Comparison of ENCODE assay signal across 15 mouse cellular contexts in genomic region chr6:134643296-134643695, GRCm38 (mm10). TPM values are rescaled to one million over a fixed set of nuclear protein-coding genes. Genes with fewer than 3 reads are reported as not detected.
A peak's percentile ranks its signal among the peaks of the same experiment; 100 is the strongest.
DNase-seq lines count a peak whose midpoint lies in the region; ATAC-seq and TF ChIP-seq lines count a peak whose summit lies in the region.
"Had no signal": no experiment of that assay in that cellular context is flagged by ENCODE, and none has a peak within 500 bp of the region (broad histone marks: within the 10 kb centered on the region; RNA-seq: fewer than 3 reads in every experiment).

No protein-coding gene starts in this region.

- peak; percentile 28; the same call in 1 of the 2 replicates for TF ChIP-seq CTCF in kidney, postnatal 0 days (IDR thresholded peaks at IDR 0.05; ENCODE audit: low read depth)
- 0 out of 2 replicates have a peak, but pooled peaks have one; percentile 11 for TF ChIP-seq CTCF in midbrain, postnatal 0 days (IDR thresholded peaks at IDR 0.05)
- TF ChIP-seq CTCF in E14TG2a.4 (conservative IDR thresholded peaks at IDR 0.05; ENCODE audit: low read length), result peak; percentile 23

- H3K4me3 ChIP-seq in kidney, postnatal 0 days (replicated peaks; ENCODE audit: low read depth, low read length), result no peak overlapping the region
- H3K4me3 ChIP-seq in kidney, embryonic 16.5 days (ENCODE audit: low read length), result no peak overlapping the region
- no peak overlapping the region for H3K4me3 ChIP-seq in midbrain, postnatal 0 days (ENCODE audit: low read depth, low read length)
- H3K4me3 ChIP-seq in midbrain, embryonic 14.5 days (replicated peaks; ENCODE audit: low read depth, low read length), result no peak overlapping the region
- no peak overlapping the region for H3K4me3 ChIP-seq in E14TG2a.4 (replicated peaks; ENCODE audit: low read length)
- H3K4me3 ChIP-seq: heart, embryonic 13.5 days; limb, embryonic 15.5 days; midbrain, embryonic 15.5 days had no signal

- H3K9me3 ChIP-seq in kidney, postnatal 0 days (replicated peaks; ENCODE audit: low read length), result no peaks in the 10 kb centered on the region
- no peaks in the 10 kb centered on the region for H3K9me3 ChIP-seq in kidney, embryonic 16.5 days (ENCODE audit: low read length)
- no peaks in the 10 kb centered on the region for H3K9me3 ChIP-seq in midbrain, postnatal 0 days (ENCODE audit: low read length)
- no peaks in the 10 kb centered on the region for H3K9me3 ChIP-seq in midbrain, embryonic 14.5 days (ENCODE audit: control insufficient read depth, low read length)
- no peaks in the 10 kb centered on the region for H3K9me3 ChIP-seq in E14TG2a.4 (ENCODE audit: low read length)
- H3K9me3 ChIP-seq: heart, embryonic 13.5 days; limb, embryonic 15.5 days; midbrain, embryonic 15.5 days had no signal

- no peak for ATAC-seq in kidney, postnatal 0 days (replicated peaks; ENCODE audit: low FRiP score, low read depth)
- no peak for ATAC-seq in kidney, embryonic 16.5 days (ENCODE audit: low FRiP score, low TSS enrichment)
- no peak for ATAC-seq in midbrain, postnatal 0 days (ENCODE audit: low FRiP score)
- ATAC-seq in midbrain, embryonic 14.5 days (ENCODE audit: low FRiP score, low TSS enrichment), result no peak
- peak; percentile 35 for ATAC-seq in megakaryocyte progenitor cell, adult 5-6 weeks (replicated peaks; ENCODE audit: poor library complexity)
- ATAC-seq in megakaryocyte-erythroid progenitor cell, adult 5-6 weeks (replicated peaks; ENCODE audit: low FRiP score, low TSS enrichment, poor library complexity, severe bottlenecking), result no peak
- ATAC-seq: midbrain, embryonic 15.5 days had no signal

- DNase-seq in kidney, postnatal 0 days (ENCODE audit: low spot score), result no peak
- DNase-seq in midbrain, postnatal 0 days (ENCODE audit: low spot score), result no peak
- no peak for DNase-seq in midbrain, embryonic 14.5 days
- DNase-seq in adrenal gland, postnatal 25 days, result no peak
- DNase-seq: adrenal gland, postnatal 10 days; cerebellum, adult 2 months; heart, postnatal 4 days; lung, postnatal 10 days had no signal

- no peaks in the 10 kb centered on the region for H3K36me3 ChIP-seq in kidney, postnatal 0 days (ENCODE audit: insufficient read depth, low read length)
- no peaks in the 10 kb centered on the region for H3K36me3 ChIP-seq in kidney, embryonic 16.5 days (ENCODE audit: insufficient read depth, low read length)
- peaks cover 3% of the 10 kb centered on the region for H3K36me3 ChIP-seq in midbrain, postnatal 0 days (ENCODE audit: insufficient read depth, low read length)
- peaks cover 5% of the 10 kb centered on the region for H3K36me3 ChIP-seq in midbrain, embryonic 14.5 days (ENCODE audit: control insufficient read depth, insufficient read depth, low read length)
- peaks cover 19% of the 10 kb centered on the region for H3K36me3 ChIP-seq in E14TG2a.4 (ENCODE audit: insufficient read depth, low read length)
- H3K36me3 ChIP-seq: limb, embryonic 15.5 days; midbrain, embryonic 15.5 days had no signal

- no peaks in the 10 kb centered on the region for H3K4me1 ChIP-seq in kidney, postnatal 0 days (replicated peaks; ENCODE audit: insufficient read depth, low read length)
- peaks cover 7% of the 10 kb centered on the region for H3K4me1 ChIP-seq in kidney, embryonic 16.5 days (ENCODE audit: insufficient read depth, low read length)
- no peaks in the 10 kb centered on the region for H3K4me1 ChIP-seq in midbrain, postnatal 0 days (ENCODE audit: insufficient read depth, low read length)
- H3K4me1 ChIP-seq in midbrain, embryonic 14.5 days (ENCODE audit: control insufficient read depth, insufficient read depth, low read length), result peaks cover 12% of the 10 kb centered on the region
- peaks cover 32% of the 10 kb centered on the region for H3K4me1 ChIP-seq in E14TG2a.4 (replicated peaks; ENCODE audit: low read depth, low read length)

- no peak overlapping the region for H3K4me2 ChIP-seq in kidney, postnatal 0 days (ENCODE audit: low read length)
- H3K4me2 ChIP-seq in kidney, embryonic 16.5 days (replicated peaks; ENCODE audit: low read depth, low read length), result no peak overlapping the region
- H3K4me2 ChIP-seq in midbrain, postnatal 0 days (ENCODE audit: low read depth, low read length, poor library complexity, severe bottlenecking), result no peak overlapping the region
- H3K4me2 ChIP-seq in midbrain, embryonic 14.5 days (ENCODE audit: low read length), result no peak overlapping the region
- H3K4me2 ChIP-seq: heart, embryonic 13.5 days; limb, embryonic 15.5 days; midbrain, embryonic 15.5 days had no signal

- no peak overlapping the region for H3K27ac ChIP-seq in kidney, postnatal 0 days
- no peak overlapping the region for H3K27ac ChIP-seq in kidney, embryonic 16.5 days (ENCODE audit: low read length)
- no peak overlapping the region for H3K27ac ChIP-seq in midbrain, postnatal 0 days (ENCODE audit: low read depth, low read length)
- H3K27ac ChIP-seq in midbrain, embryonic 14.5 days (replicated peaks; ENCODE audit: low read depth, low read length), result no peak overlapping the region
- H3K27ac ChIP-seq: heart, embryonic 13.5 days; limb, embryonic 15.5 days; midbrain, embryonic 15.5 days had no signal

- no peaks in the 10 kb centered on the region for H3K27me3 ChIP-seq in kidney, postnatal 0 days (ENCODE audit: insufficient read depth, low read length)
- H3K27me3 ChIP-seq in kidney, embryonic 16.5 days (ENCODE audit: insufficient read depth, low read length), result no peaks in the 10 kb centered on the region
- H3K27me3 ChIP-seq in midbrain, postnatal 0 days (ENCODE audit: insufficient read depth, low read length), result no peaks in the 10 kb centered on the region
- H3K27me3 ChIP-seq in midbrain, embryonic 14.5 days (ENCODE audit: control insufficient read depth, insufficient read depth, low read length), result no peaks in the 10 kb centered on the region
- no peaks in the 10 kb centered on the region for H3K27me3 ChIP-seq in E14TG2a.4 (ENCODE audit: insufficient read depth, low read length)
- H3K27me3 ChIP-seq: heart, embryonic 13.5 days; limb, embryonic 15.5 days; midbrain, embryonic 15.5 days had no signal

- H3K9ac ChIP-seq in kidney, postnatal 0 days (ENCODE audit: low read depth, low read length), result no peak overlapping the region
- H3K9ac ChIP-seq in kidney, embryonic 16.5 days (replicated peaks; ENCODE audit: low read length), result no peak overlapping the region
- no peak overlapping the region for H3K9ac ChIP-seq in midbrain, postnatal 0 days (replicated peaks; ENCODE audit: low read length, poor library complexity, severe bottlenecking)
- no peak overlapping the region for H3K9ac ChIP-seq in midbrain, embryonic 14.5 days (replicated peaks; ENCODE audit: low read length)
- H3K9ac ChIP-seq: heart, embryonic 13.5 days; limb, embryonic 15.5 days; midbrain, embryonic 15.5 days had no signal

- WGBS in kidney, postnatal 0 days, result 96% methylated on average over 5 of the region's 5 CpGs
- WGBS in kidney, embryonic 16.5 days, result 91% methylated on average over 5 of the region's 5 CpGs
- 91% methylated on average over 5 of the region's 5 CpGs for WGBS in midbrain, postnatal 0 days
- 90% methylated on average over 5 of the region's 5 CpGs for WGBS in midbrain, embryonic 14.5 days

RNA-seq across cellular contexts. Expression of gene Borcs5, which starts 4.0 kb away (rescaled TPM):
- 20.0 and 20.1 TPM in 2 replicates for polyA plus RNA-seq in kidney, postnatal 0 days (2015; fragmentation: Nextera tagmentation; extraction: Ambion mirVana)
- polyA plus RNA-seq in kidney, embryonic 16.5 days (2015; fragmentation: Nextera tagmentation; extraction: Ambion mirVana), result 16.2 and 18.5 TPM in 2 replicates
- total RNA-seq in midbrain, postnatal 0 days (2014; rRNA removed), result 56.0 and 59.0 TPM in 2 replicates
- polyA plus RNA-seq in midbrain, postnatal 0 days (2015; fragmentation: Nextera tagmentation; extraction: Ambion mirVana), result 39.6 and 42.7 TPM in 2 replicates
- polyA plus RNA-seq in midbrain, embryonic 14.5 days (2014; fragmentation: Nextera tagmentation; extraction: Ambion mirVana), result 51.3 and 57.5 TPM in 2 replicates
- total RNA-seq in megakaryocyte progenitor cell, adult 5-6 weeks (2015), result 11.5 and 12.8 TPM in 2 replicates
- 8.3 and 8.7 TPM in 2 replicates for total RNA-seq in megakaryocyte progenitor cell, adult 5-6 weeks (2017)
- total RNA-seq in megakaryocyte-erythroid progenitor cell, adult 5-6 weeks (2014; fragmentation: Nextera tagmentation), result 15.4 and 20.0 TPM in 2 replicates
- total RNA-seq in megakaryocyte-erythroid progenitor cell, adult 5-6 weeks (2017), result 9.0 and 10.6 TPM in 2 replicates
- total RNA-seq in adrenal gland, postnatal 25 days (2021), result 16.3 and 17.5 TPM in 2 replicates

RNA-seq across cellular contexts. Expression of gene Mansc1, which starts 11.0 kb away (rescaled TPM):
- polyA plus RNA-seq in kidney, postnatal 0 days (2015; fragmentation: Nextera tagmentation; extraction: Ambion mirVana), result 13.3 and 13.5 TPM in 2 replicates
- 5.7 and 7.8 TPM in 2 replicates for polyA plus RNA-seq in kidney, embryonic 16.5 days (2015; fragmentation: Nextera tagmentation; extraction: Ambion mirVana)
- 2.0 and 2.8 TPM in 2 replicates for total RNA-seq in midbrain, postnatal 0 days (2014; rRNA removed)
- polyA plus RNA-seq in midbrain, postnatal 0 days (2015; fragmentation: Nextera tagmentation; extraction: Ambion mirVana), result 1.6 and 1.7 TPM in 2 replicates
- 0.91 and 1.0 TPM in 2 replicates for polyA plus RNA-seq in midbrain, embryonic 14.5 days (2014; fragmentation: Nextera tagmentation; extraction: Ambion mirVana)
- total RNA-seq in megakaryocyte progenitor cell, adult 5-6 weeks (2015), result 7.3 and 8.1 TPM in 2 replicates
- total RNA-seq in megakaryocyte progenitor cell, adult 5-6 weeks (2017), result 2.7 and 3.3 TPM in 2 replicates
- 0.20 TPM in 1 of 2 replicates, not detected in the other for total RNA-seq in megakaryocyte-erythroid progenitor cell, adult 5-6 weeks (2014; fragmentation: Nextera tagmentation)
- total RNA-seq in megakaryocyte-erythroid progenitor cell, adult 5-6 weeks (2017), result 0.28 and 1.5 TPM in 2 replicates
- 3.7 and 5.5 TPM in 2 replicates for total RNA-seq in adrenal gland, postnatal 25 days (2021)
